Mouse (Mus musculus) urinary bladder, postnatal 10 days (tissue): Measurements from ENCODE around the gene Hmgxb4.

Source experiments
- DNase-seq: peaks from one replicate; pipeline ENCODE4 v3.0.0; 2022; ENCODE audit warnings: low spot score

Hmgxb4 gene

GRCm38 (mm10) chr8:75071627-75072346 lies 78.6 kb downstream of the Hmgxb4 start:
- peak; percentile 40 for DNase-seq

- no peak for DNase-seq
Observed at GRCm38 (mm10) chr8:75074876-75075275, 81.7 kb downstream of the Hmgxb4 start.

- DNase-seq: no peak
Observed at GRCm38 (mm10) chr8:75078215-75078614, 85.1 kb downstream of the Hmgxb4 start.

- DNase-seq: no peak
Observed at GRCm38 (mm10) chr8:75078851-75079250, 85.7 kb downstream of the Hmgxb4 start.
